Mouse (Mus musculus) heart, postnatal 0 days (tissue): ENCODE results near the gene Cdk10. TPM values are rescaled to one million over a fixed set of nuclear protein-coding genes. Genes with fewer than 3 reads are reported as not detected.
"Not testable (repeated sequence)": the region's sequence is repeated elsewhere in the genome, so short reads cannot be mapped to it uniquely, and the experiment has no call there.

ENCODE experiments used
- ATAC-seq: fragments of 200-750 bp; cut with Nextera tagmentation; 2 replicates; pipeline ENCODE4 v1.8.0; 2017; ENCODE audit warnings: low read depth, moderate number of reproducible peaks, moderate library complexity; ENCODE audit not compliant: insufficient read depth
- DNase-seq: peaks from one replicate; pipeline ENCODE4 v3.0.0-alpha.2; 2016; ENCODE audit warnings: low spot score
- H3K27ac ChIP-seq: fragments of 300-500 bp; sonication (generic); 2 replicates; pipeline ENCODE4 v1.5.1; 2014; ENCODE audit warnings: low read depth, mild to moderate bottlenecking
- H3K27me3 ChIP-seq: fragments of 300-500 bp; sonication (generic); 2 replicates; pipeline ENCODE4 v1.6.1; 2014; ENCODE audit warnings: low read length, mixed read lengths; ENCODE audit not compliant: control insufficient read depth, insufficient read depth
- H3K36me3 ChIP-seq: fragments of 300-500 bp; sonication (generic); replicated peaks from 2 replicates; pipeline ENCODE4 v1.6.1; 2014; ENCODE audit warnings: low read length, mixed read lengths; ENCODE audit not compliant: control insufficient read depth, insufficient read depth
- H3K4me1 ChIP-seq: fragments of 300-500 bp; sonication (generic); 2 replicates; pipeline ENCODE4 v1.6.1; 2014; ENCODE audit warnings: antibody characterized with exemption; ENCODE audit not compliant: control insufficient read depth, insufficient read depth
- H3K4me2 ChIP-seq: fragments of 300-500 bp; sonication (generic); 2 replicates; pipeline ENCODE4 v1.6.1; 2014; ENCODE audit warnings: low read depth, mild to moderate bottlenecking, low read length, moderate library complexity
- H3K4me3 ChIP-seq: fragments of 300-500 bp; sonication (generic); 2 replicates; pipeline ENCODE4 v1.5.1; 2014; ENCODE audit warnings: low read depth, low read length
- H3K9ac ChIP-seq: fragments of 300-500 bp; sonication (generic); replicated peaks from 2 replicates; pipeline ENCODE4 v1.6.1; 2014; ENCODE audit warnings: low read depth, low read length, mixed read lengths
- H3K9me3 ChIP-seq: fragments of 300-500 bp; sonication (generic); replicated peaks from 2 replicates; pipeline ENCODE4 v1.6.1; 2016; ENCODE audit warnings: low read length; ENCODE audit not compliant: control insufficient read depth
- CTCF ChIP-seq: IDR thresholded peaks from 2 replicates; pipeline ENCODE4 v1.5.1; 2016; ENCODE audit warnings: antibody characterized with exemption, control low read depth, low read depth
- EP300 ChIP-seq: IDR thresholded peaks from 2 replicates; pipeline ENCODE4 v1.6.1; 2016; ENCODE audit warnings: antibody characterized with exemption, low read depth
- WGBS: fragments of 180-500 bp; shearing (Covaris S2); extraction: QIAGEN DNeasy Blood & Tissue Kit; methylation state at CpG from one replicate; pipeline ENCODE4 v1.1.7; 2014; 5-methylcytosine and 5-hydroxymethylcytosine counted together
- polyA plus RNA-seq: library from polyadenylated mRNA; unstranded; fragments of >200 nt; fragmentation: Nextera tagmentation; extraction: Ambion mirVana; gene quantifications from 2 replicates; pipeline ENCODE4 v1.2.1, GENCODE M21; 2015
- total RNA-seq: library from RNA; depleted of rRNA; stranded (reverse); fragments of >200 nt; gene quantifications from 2 replicates; pipeline ENCODE4 v1.2.3, GENCODE M21; 2014; ENCODE audit warnings: low replicate concordance

Gene Cdk10
- total and polyA plus RNA-seq, 2 experiments from 2014 or later: 14.8 to 26.5 TPM

GRCm38 (mm10) chr8:123190678-123191077 lies 34.0 kb upstream of the Cdk10 start:
- no peaks in the 10 kb centered on the region for H3K4me1 ChIP-seq
- under 1% methylated on average over 9 of the region's 9 CpGs for WGBS
- H3K9me3 ChIP-seq: no peaks in the 10 kb centered on the region
- DNase-seq (peak; percentile 85), ATAC-seq (peak; percentile 71)
- H3K36me3 ChIP-seq: no peaks in the 10 kb centered on the region
- H3K9ac ChIP-seq: no peak overlapping the region
- H3K4me2 ChIP-seq: peak overlapping the region; percentile 16; the same call in 1 of the 2 replicates
- H3K27ac ChIP-seq: no peak overlapping the region
- H3K27me3 ChIP-seq: no peaks in the 10 kb centered on the region
- no peak overlapping the region for H3K4me3 ChIP-seq
- TF ChIP-seq CTCF (peak; percentile 64), EP300 (no peak)

GRCm38 (mm10) chr8:123191908-123192307 lies 32.7 kb upstream of the Cdk10 start:
- 55% methylated on average over 7 of the region's 8 CpGs for WGBS
- H3K4me3 ChIP-seq: no peak overlapping the region

GRCm38 (mm10) chr8:123193771-123194170 lies 30.9 kb upstream of the Cdk10 start:
- DNase-seq (no peak), ATAC-seq (no peak)
- Histone ChIP-seq H3K27me3 (no peaks in the 10 kb centered on the region), H3K9me3 (no peaks in the 10 kb centered on the region), H3K27ac (no peak overlapping the region), H3K36me3 (no peaks in the 10 kb centered on the region), H3K4me2 (no peak overlapping the region), H3K4me3 (no peak overlapping the region), H3K9ac (no peak overlapping the region), H3K4me1 (no peaks in the 10 kb centered on the region)
- WGBS: 86% methylated on average over 9 of the region's 9 CpGs
- no peak for TF ChIP-seq EP300
- TF ChIP-seq CTCF: no peak

More at GRCm38 (mm10) chr8:123191908-123192307, 32.7 kb upstream of the Cdk10 start:
- DNase-seq: no peak
- ATAC-seq: no peak
- no peaks in the 10 kb centered on the region for H3K9me3 ChIP-seq
- no peaks in the 10 kb centered on the region for H3K4me1 ChIP-seq
- no peak for TF ChIP-seq CTCF
- no peak for TF ChIP-seq EP300
- H3K27ac ChIP-seq: no peak overlapping the region
- H3K9ac ChIP-seq: no peak overlapping the region
- H3K27me3 ChIP-seq: no peaks in the 10 kb centered on the region
- H3K36me3 ChIP-seq: no peaks in the 10 kb centered on the region
- H3K4me2 ChIP-seq: no peak overlapping the region

GRCm38 (mm10) chr8:123197016-123197415 lies 27.6 kb upstream of the Cdk10 start:
- WGBS: 72% methylated on average over 5 of the region's 5 CpGs
- not testable (repeated sequence) for H3K27me3 ChIP-seq, H3K4me2 ChIP-seq, DNase-seq, H3K36me3 ChIP-seq, H3K9me3 ChIP-seq, H3K4me3 ChIP-seq, H3K9ac ChIP-seq, H3K27ac ChIP-seq, ATAC-seq, H3K4me1 ChIP-seq

GRCm38 (mm10) chr8:123199864-123200263 lies 24.8 kb upstream of the Cdk10 start:
- Histone ChIP-seq H3K4me1 (no peaks in the 10 kb centered on the region), H3K27me3 (0 out of 2 replicates have a peak, but pooled peaks cover 4% of the 10 kb centered on the region), H3K4me3 (no peak overlapping the region), H3K27ac (no peak overlapping the region), H3K4me2 (no peak overlapping the region), H3K36me3 (no peaks in the 10 kb centered on the region), H3K9me3 (no peaks in the 10 kb centered on the region), H3K9ac (no peak overlapping the region)
- 51% methylated on average over 14 of the region's 14 CpGs for WGBS
- no peak for TF ChIP-seq CTCF
- TF ChIP-seq EP300: no peak
- ATAC-seq (no peak), DNase-seq (no peak)

GRCm38 (mm10) chr8:123202288-123202687 lies 22.4 kb upstream of the Cdk10 start:
- Histone ChIP-seq H3K27me3 (0 out of 2 replicates have a peak, but pooled peaks cover 4% of the 10 kb centered on the region), H3K4me3 (no peak overlapping the region), H3K36me3 (peaks cover 16% of the 10 kb centered on the region), H3K27ac (no peak overlapping the region), H3K4me2 (no peak overlapping the region), H3K9me3 (no peaks in the 10 kb centered on the region), H3K4me1 (no peaks in the 10 kb centered on the region), H3K9ac (no peak overlapping the region)
- TF ChIP-seq EP300 (no peak), CTCF (peak; percentile 91)
- WGBS: 25% methylated on average over 5 of the region's 5 CpGs
- DNase-seq (peak; percentile 45), ATAC-seq (no peak)
